Mouse (Mus musculus): ENCODE measurements around the gene Rho.

Rho gene

GRCm38 (mm10) chr6:115978596-115978995, 47.0 kb downstream of the Rho start:
- no peak for DNase-seq (ENCODE audit: low spot score)

- DNase-seq (ENCODE audit: low spot score), result no peak
Observed at GRCm38 (mm10) chr6:115982889-115983288, 51.3 kb downstream of the Rho start.

DNA sequence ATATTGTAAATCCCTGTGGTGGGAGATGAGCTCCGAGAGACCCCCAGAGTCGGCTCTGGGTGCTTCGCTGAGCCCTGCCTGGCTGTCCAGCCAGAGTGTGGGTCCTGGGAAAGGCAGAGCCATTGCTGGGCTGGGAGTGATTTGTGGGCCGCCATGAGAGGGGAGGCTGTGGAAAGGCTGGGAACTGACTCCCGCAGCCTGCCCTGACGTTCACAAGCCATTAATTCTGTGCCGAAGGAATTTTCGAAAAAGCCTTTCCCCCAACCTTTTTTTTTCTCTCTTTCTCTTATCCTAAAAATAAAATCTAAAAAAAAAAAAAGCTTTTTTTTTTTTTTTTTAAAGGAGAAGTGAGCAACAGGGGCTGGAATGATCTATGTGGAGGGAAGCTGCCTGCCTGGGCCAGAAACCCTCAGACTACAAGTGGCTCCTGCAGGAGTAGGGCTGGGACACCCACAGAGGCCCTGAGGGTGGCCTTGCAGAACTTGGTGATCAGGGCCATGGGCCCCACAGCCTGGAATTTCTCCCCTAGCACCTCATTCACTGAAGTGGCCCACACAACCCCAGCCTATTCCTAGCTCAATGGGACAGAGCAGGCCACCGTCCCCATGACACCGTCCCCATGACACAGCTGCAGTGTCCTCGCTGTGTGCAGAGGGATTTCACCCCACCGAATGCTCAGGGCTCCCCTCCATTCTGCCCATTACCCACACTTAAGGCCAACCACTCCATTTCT, 51.9 kb downstream of the Rho start:
- DNase-seq (ENCODE audit: low spot score), result no peak

- DNase-seq (ENCODE audit: low spot score), result no peak
Observed at GRCm38 (mm10) chr6:115984580-115984979, 53.0 kb downstream of the Rho start.

- DNase-seq (ENCODE audit: low spot score), result no peak
Observed at GRCm38 (mm10) chr6:115985622-115986021, 54.1 kb downstream of the Rho start.

GRCm38 (mm10) chr6:115986472-115987095, 55.0 kb downstream of the Rho start:
- no peak for DNase-seq (ENCODE audit: low spot score)

GRCm38 (mm10) chr6:115987096-115987747, 55.7 kb downstream of the Rho start:
- no peak for DNase-seq (ENCODE audit: low spot score)

DNA sequence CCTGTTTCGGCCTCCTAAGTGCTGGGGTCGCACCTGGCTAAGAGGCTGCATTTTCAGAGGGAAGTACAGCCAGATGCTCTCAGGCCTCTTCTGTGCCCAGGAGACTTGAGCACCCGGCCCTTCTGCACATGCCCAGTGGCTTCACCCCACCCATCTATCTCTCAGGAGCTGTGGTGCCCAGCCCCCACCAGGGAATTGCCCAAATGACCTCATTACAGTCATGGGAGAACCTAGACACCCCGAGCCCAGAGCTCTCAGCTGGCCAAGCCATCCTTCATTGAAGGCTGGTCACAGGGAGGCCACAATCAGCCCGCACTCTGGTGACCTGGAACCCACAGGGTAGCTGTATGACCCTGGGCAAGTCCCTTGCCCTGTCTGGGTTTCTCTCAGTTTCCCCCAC, 57.5 kb downstream of the Rho start:
- no peak for DNase-seq (ENCODE audit: low spot score)

DNA sequence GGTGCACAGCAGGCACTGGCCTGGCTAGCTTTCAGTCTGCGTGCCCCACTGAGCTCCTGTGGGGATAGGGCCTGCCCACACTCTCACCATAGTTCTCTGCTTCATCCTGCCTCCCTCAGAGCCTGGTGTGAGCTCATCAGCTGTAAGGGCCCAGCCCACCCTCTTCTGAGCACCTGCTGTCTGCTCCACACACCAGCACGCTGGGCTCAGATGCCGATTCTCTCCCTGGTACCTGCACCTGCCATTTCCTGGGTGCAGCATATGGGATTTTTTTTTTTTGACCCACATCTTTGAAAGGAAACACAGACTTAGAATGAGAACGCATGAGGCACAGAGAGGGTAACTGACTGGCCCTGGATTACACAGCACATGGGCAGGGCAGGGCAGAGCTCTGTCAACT, 58.1 kb downstream of the Rho start:
- no peak for DNase-seq (ENCODE audit: low spot score)
